Mouse (Mus musculus) olfactory bulb, adult 2 months (tissue): ENCODE measurements at regions not wholly inside any gene's neighbourhood (a gene's known extent, or its start where the extent isn't known, plus 50 kb on each side); places are given as distances from the start of the nearest gene placed in this dataset.

ENCODE experiments used
- CTCF ChIP-seq: fragments of 200-500 bp; IDR thresholded peaks from 2 replicates; pipeline ENCODE4 v1.5.1; 2012; ENCODE audit warnings: low read depth, mild to moderate bottlenecking, low read length, moderate library complexity; ENCODE audit not compliant: insufficient read depth
- POLR2A ChIP-seq: fragments of 200-500 bp; IDR thresholded peaks from 2 replicates; pipeline ENCODE4 v1.6.1; 2012; ENCODE audit warnings: mild to moderate bottlenecking, low read depth, low read length, moderate library complexity; ENCODE audit not compliant: insufficient read depth

DNA sequence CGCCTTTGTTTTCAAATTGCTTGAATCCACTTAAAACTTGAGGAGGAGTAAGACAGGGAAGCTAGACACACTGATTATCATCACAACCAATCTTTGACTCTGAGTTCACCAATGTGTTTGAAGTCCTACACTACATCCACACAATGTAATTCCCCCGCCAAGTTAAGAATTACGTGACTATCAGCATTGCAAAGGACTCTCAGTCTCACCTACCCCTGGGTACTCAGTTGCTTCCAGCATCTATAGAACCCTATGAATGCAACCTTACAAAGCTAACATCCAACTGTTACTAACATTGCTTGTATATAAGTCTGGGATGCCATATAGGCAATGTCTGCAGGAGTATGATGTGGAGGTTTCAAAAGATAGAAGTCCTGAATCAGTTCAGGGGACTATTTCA lies 60.8 kb upstream of the Dab2 start:
- TF ChIP-seq CTCF (no peak), POLR2A (no peak)
